Mouse (Mus musculus): ENCODE results near the gene Anks1b. TPM values are rescaled to one million over a fixed set of nuclear protein-coding genes. Genes with fewer than 3 reads are reported as not detected.

The Anks1b gene
- polyA plus RNA-seq, 1 experiment from 2014 or later = 1.5 TPM

DNA sequence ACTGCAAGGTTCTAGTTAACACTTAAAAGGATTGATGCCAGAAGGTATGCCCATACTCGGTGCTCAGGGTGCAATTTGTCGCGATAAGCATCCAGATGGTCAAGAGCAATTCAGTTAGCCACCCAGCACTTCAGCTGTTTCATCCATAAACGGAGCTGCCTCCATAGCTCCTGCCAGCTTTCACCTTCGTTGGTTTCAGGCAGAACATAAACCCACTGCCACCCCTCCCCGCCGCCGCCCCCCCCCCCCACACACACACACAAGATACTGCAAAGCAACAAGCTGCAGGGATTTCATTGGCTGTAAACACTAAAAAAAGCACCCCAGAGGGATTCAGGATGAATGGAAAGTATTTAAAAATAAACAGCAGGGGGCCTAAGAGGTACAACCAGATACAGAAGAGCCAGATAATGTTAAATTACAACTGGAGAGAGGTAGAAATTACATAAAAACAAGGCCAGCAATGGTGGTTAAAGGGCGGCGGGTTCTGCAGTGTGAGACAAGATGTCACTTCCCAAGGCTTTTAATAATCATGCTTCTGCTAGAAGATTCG is 897.2 kb downstream of the Anks1b start:
- H3K4me1 ChIP-seq (ENCODE audit: control insufficient read depth, insufficient read depth, low read length) = no peaks in the 10 kb centered on the region
- ATAC-seq (ENCODE audit: insufficient number of reproducible peaks, insufficient read depth, low FRiP score, low read depth) = no peak
- no peak overlapping the region for H3K4me2 ChIP-seq (replicated peaks; ENCODE audit: low read depth, low read length)
- no peak overlapping the region for H3K9ac ChIP-seq (replicated peaks; ENCODE audit: low read depth, low read length)
- H3K9me3 ChIP-seq (ENCODE audit: control insufficient read depth, low read depth, low read length) = no peaks in the 10 kb centered on the region
- no peaks in the 10 kb centered on the region for H3K36me3 ChIP-seq (ENCODE audit: control insufficient read depth, insufficient read depth, low read length)
- no peak overlapping the region for H3K4me3 ChIP-seq (ENCODE audit: low read depth, low read length)
- no peak overlapping the region for H3K27ac ChIP-seq (ENCODE audit: low read length)
- H3K27me3 ChIP-seq (ENCODE audit: control insufficient read depth, insufficient read depth, low read length) = no peaks in the 10 kb centered on the region
- WGBS = 33% methylated on average over 11 of the region's 11 CpGs

DNA sequence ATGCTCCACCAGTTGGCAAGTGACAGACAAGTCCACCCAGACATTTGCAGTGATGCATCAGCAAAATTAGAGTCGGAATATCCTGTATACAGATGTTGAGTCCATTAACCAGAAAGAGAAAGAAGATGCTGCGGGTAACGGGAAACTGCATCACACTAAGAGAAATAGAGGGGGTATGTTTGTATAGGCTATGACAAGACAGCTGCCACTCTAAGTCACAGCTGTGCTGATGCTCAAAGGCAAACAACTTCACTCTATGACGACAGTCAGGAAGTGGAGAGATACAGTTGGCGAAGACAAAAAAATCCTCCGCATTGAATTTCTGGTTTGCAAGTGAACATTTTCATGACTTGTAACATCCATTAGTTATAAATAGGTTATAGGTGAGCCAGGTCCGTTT is 897.7 kb downstream of the Anks1b start:
- Histone ChIP-seq H3K27ac (ENCODE audit: low read length) (no peak overlapping the region), H3K4me2 (replicated peaks; ENCODE audit: low read depth, low read length) (no peak overlapping the region), H3K9me3 (ENCODE audit: control insufficient read depth, low read depth, low read length) (no peaks in the 10 kb centered on the region), H3K27me3 (ENCODE audit: control insufficient read depth, insufficient read depth, low read length) (no peaks in the 10 kb centered on the region), H3K36me3 (ENCODE audit: control insufficient read depth, insufficient read depth, low read length) (no peaks in the 10 kb centered on the region), H3K9ac (replicated peaks; ENCODE audit: low read depth, low read length) (no peak overlapping the region), H3K4me3 (ENCODE audit: low read depth, low read length) (no peak overlapping the region), H3K4me1 (ENCODE audit: control insufficient read depth, insufficient read depth, low read length) (no peaks in the 10 kb centered on the region)
- no peak for ATAC-seq (ENCODE audit: insufficient number of reproducible peaks, insufficient read depth, low FRiP score, low read depth)
- WGBS = 46% methylated on average over 7 of the region's 7 CpGs

DNA sequence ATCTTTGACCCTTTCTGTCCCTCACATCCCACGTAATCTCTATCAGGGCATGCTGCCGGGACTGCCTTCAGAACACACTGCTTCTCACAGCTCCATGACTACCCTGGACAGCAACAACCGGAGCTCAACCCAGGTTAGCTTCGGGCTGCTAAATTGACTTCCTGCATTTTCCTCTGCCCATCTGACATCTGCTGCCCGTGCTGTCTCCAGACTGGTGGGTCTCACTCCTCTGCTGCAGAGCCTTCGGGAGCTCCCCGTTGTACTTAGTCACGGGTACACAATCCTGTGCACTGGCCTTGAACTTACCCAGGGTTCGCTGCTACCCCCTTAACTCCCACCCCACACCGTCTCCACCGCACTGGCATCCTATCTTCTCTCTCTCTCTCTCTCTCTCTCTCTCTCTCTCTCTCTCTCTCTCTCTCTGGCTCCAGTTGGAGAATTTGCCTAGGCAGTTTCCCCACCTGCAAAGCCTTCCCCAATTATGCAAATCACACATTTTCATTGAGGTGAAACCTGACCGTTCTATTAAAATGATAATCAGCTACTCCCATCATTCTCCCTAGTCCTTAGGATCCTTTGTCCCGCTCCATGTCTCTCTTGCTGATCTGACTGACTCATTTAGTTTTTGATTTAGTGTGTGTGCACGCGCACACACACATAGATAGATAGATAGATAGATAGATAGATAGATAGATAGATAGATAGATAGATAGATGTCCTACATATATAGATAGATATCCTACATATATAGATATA is 898.3 kb downstream of the Anks1b start:
- ATAC-seq (ENCODE audit: insufficient number of reproducible peaks, insufficient read depth, low FRiP score, low read depth) = peak; percentile 42; the same call in 1 of the 2 replicates
- Histone ChIP-seq H3K27ac (ENCODE audit: low read length) (no peak overlapping the region), H3K36me3 (ENCODE audit: control insufficient read depth, insufficient read depth, low read length) (no peaks in the 10 kb centered on the region), H3K4me3 (ENCODE audit: low read depth, low read length) (no peak overlapping the region), H3K4me1 (ENCODE audit: control insufficient read depth, insufficient read depth, low read length) (no peaks in the 10 kb centered on the region), H3K9ac (replicated peaks; ENCODE audit: low read depth, low read length) (no peak overlapping the region), H3K9me3 (ENCODE audit: control insufficient read depth, low read depth, low read length) (no peaks in the 10 kb centered on the region), H3K27me3 (ENCODE audit: control insufficient read depth, insufficient read depth, low read length) (no peaks in the 10 kb centered on the region), H3K4me2 (replicated peaks; ENCODE audit: low read depth, low read length) (no peak overlapping the region)
- WGBS = 11% methylated on average over 15 of the region's 15 CpGs

DNA sequence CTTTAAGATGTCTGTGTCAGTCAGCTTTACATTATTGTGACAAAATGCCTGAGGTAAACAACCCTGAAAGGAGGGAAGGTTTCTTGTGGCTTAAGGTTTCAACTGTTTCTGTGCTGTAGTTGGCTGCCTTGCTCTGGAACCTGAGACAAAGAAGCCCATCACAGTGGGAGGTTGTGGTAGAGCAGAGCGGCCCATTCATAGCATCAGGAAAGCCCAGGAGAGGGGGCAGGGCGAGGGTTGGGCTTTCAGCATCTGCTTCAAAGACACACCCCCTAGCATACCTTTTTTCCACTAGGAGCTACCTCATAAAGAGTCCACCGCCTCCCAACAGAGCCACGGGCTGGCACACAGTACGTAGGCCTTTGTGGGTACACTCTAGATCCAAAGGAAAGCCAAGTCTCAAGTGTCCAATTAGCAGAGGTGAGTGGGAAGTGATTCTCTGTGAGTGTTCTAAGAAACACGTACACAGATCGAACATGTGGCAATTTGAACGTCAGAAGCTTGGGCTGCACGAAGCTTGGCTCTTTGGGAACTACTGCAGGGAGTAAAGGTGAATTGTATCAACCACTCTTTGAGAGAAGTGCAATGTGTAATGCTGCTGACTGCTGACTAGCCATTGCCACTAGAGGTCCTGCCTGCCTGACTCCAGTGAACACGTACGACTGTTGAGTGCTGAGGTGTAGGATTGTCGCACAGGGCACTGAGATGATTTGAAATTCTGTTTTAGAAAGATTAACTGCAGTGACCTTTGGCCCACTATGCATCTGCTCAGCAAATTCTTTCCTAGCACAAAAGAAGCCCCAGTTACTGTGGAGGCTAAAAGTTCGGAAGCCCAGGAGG is 906.5 kb downstream of the Anks1b start:
- H3K9ac ChIP-seq (replicated peaks; ENCODE audit: low read depth, low read length) = no peak overlapping the region

DNA sequence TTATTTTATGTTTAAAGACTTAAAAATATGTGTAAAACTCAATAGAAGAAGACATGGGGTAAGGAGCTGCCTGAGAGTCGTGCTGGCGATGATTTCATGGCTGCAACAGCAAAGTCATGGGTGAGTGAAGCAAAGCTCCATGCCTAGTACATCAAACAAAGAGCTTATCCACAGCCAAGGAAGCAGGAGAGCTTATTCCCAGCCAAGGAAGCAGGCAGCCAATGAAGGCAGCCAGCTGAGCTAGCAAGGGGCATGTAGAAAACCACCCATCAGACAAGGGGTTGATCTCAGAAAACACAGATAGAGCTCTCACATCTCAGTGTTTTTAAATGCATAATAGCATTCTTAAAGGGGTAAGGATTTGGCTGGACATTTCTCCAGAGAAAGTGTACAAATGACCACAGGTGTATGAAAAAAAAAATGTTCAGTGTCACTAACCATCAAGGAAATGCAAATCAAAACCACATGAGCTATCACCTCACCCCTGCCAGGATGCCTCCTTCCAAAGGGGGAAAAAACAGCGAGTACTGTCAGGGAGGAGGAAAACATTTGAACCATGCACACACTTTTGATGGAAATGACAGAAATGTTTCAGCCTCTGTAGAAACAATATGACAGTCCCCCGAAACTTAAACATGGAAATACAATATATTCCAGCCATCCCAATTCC is 911.8 kb downstream of the Anks1b start:
- Histone ChIP-seq H3K27me3 (ENCODE audit: control insufficient read depth, insufficient read depth, low read length) (no peaks in the 10 kb centered on the region), H3K36me3 (ENCODE audit: control insufficient read depth, insufficient read depth, low read length) (no peaks in the 10 kb centered on the region), H3K27ac (ENCODE audit: low read length) (no peak overlapping the region), H3K4me3 (ENCODE audit: low read depth, low read length) (no peak overlapping the region), H3K4me2 (replicated peaks; ENCODE audit: low read depth, low read length) (no peak overlapping the region), H3K9me3 (ENCODE audit: control insufficient read depth, low read depth, low read length) (no peaks in the 10 kb centered on the region), H3K9ac (replicated peaks; ENCODE audit: low read depth, low read length) (no peak overlapping the region), H3K4me1 (ENCODE audit: control insufficient read depth, insufficient read depth, low read length) (no peaks in the 10 kb centered on the region)
- WGBS = 74% methylated on average over 4 of the region's 4 CpGs
- no peak for ATAC-seq (ENCODE audit: insufficient number of reproducible peaks, insufficient read depth, low FRiP score, low read depth)

More for the DNA sequence above, 906.5 kb downstream of the Anks1b start:
- H3K4me1 ChIP-seq (ENCODE audit: control insufficient read depth, insufficient read depth, low read length) = no peaks in the 10 kb centered on the region
- H3K4me2 ChIP-seq (replicated peaks; ENCODE audit: low read depth, low read length) = no peak overlapping the region
- H3K9me3 ChIP-seq (ENCODE audit: control insufficient read depth, low read depth, low read length) = no peaks in the 10 kb centered on the region
- H3K27me3 ChIP-seq (ENCODE audit: control insufficient read depth, insufficient read depth, low read length) = no peaks in the 10 kb centered on the region
- no peak for ATAC-seq (ENCODE audit: insufficient number of reproducible peaks, insufficient read depth, low FRiP score, low read depth)
- H3K36me3 ChIP-seq (ENCODE audit: control insufficient read depth, insufficient read depth, low read length) = no peaks in the 10 kb centered on the region
- no peak overlapping the region for H3K27ac ChIP-seq (ENCODE audit: low read length)
- 54% methylated on average over 13 of the region's 13 CpGs for WGBS
- no peak overlapping the region for H3K4me3 ChIP-seq (ENCODE audit: low read depth, low read length)

DNA sequence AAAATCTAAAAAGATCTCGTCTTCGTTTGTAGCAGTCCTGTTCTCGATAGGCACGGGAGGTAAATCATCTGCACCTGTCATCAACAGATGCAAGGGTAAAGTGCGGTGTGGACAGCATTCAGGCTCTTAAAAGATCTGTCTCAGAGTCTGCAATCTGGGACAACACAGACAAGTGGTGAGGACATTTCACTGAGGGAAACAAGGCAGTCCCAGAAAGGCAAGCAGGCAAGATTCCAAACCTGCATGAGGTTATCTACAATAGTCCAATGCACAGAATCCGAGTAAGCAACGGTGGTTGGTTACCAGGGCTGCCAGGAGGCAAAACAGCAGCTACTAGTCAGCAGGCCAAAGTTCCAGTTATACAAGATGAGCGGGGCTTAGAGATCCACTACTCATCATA is 912.4 kb downstream of the Anks1b start:
- H3K27ac ChIP-seq (ENCODE audit: low read length) = no peak overlapping the region

DNA sequence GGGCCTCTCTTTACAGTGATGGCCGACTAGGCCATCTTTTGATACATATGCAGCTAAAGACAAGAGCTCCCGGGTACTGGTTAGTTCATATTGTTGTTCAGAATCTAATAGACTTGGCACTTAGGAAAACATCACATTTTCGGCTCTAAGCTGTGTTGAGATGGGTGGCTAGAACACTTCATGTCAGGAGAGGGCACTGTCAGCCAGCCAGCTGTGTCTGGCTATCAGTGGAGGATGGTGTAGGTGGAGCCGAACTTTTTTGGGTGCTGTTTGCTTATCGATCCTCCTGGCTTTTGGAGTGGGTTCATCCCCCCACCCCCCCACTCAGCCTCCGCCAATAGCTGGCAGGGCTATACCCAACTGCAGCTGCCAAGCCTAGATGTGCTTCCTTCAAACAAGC is 929.8 kb downstream of the Anks1b start:
- Histone ChIP-seq H3K36me3 (ENCODE audit: control insufficient read depth, insufficient read depth, low read length) (no peaks in the 10 kb centered on the region), H3K27ac (ENCODE audit: low read length) (no peak overlapping the region), H3K9me3 (ENCODE audit: control insufficient read depth, low read depth, low read length) (no peaks in the 10 kb centered on the region), H3K4me1 (ENCODE audit: control insufficient read depth, insufficient read depth, low read length) (no peaks in the 10 kb centered on the region), H3K27me3 (ENCODE audit: control insufficient read depth, insufficient read depth, low read length) (no peaks in the 10 kb centered on the region), H3K4me2 (replicated peaks; ENCODE audit: low read depth, low read length) (no peak overlapping the region), H3K4me3 (ENCODE audit: low read depth, low read length) (no peak overlapping the region), H3K9ac (replicated peaks; ENCODE audit: low read depth, low read length) (no peak overlapping the region)
- 55% methylated on average over 6 of the region's 6 CpGs for WGBS
- ATAC-seq (ENCODE audit: insufficient number of reproducible peaks, insufficient read depth, low FRiP score, low read depth) = no peak

More for the DNA sequence above, 912.4 kb downstream of the Anks1b start:
- no peaks in the 10 kb centered on the region for H3K4me1 ChIP-seq (ENCODE audit: control insufficient read depth, insufficient read depth, low read length)
- no peak overlapping the region for H3K9ac ChIP-seq (replicated peaks; ENCODE audit: low read depth, low read length)
- H3K36me3 ChIP-seq (ENCODE audit: control insufficient read depth, insufficient read depth, low read length) = no peaks in the 10 kb centered on the region
- H3K4me3 ChIP-seq (ENCODE audit: low read depth, low read length) = no peak overlapping the region
- no peak for ATAC-seq (ENCODE audit: insufficient number of reproducible peaks, insufficient read depth, low FRiP score, low read depth)
- 92% methylated on average over 8 of the region's 8 CpGs for WGBS
- H3K27me3 ChIP-seq (ENCODE audit: control insufficient read depth, insufficient read depth, low read length) = no peaks in the 10 kb centered on the region
- no peaks in the 10 kb centered on the region for H3K9me3 ChIP-seq (ENCODE audit: control insufficient read depth, low read depth, low read length)
- no peak overlapping the region for H3K4me2 ChIP-seq (replicated peaks; ENCODE audit: low read depth, low read length)

DNA sequence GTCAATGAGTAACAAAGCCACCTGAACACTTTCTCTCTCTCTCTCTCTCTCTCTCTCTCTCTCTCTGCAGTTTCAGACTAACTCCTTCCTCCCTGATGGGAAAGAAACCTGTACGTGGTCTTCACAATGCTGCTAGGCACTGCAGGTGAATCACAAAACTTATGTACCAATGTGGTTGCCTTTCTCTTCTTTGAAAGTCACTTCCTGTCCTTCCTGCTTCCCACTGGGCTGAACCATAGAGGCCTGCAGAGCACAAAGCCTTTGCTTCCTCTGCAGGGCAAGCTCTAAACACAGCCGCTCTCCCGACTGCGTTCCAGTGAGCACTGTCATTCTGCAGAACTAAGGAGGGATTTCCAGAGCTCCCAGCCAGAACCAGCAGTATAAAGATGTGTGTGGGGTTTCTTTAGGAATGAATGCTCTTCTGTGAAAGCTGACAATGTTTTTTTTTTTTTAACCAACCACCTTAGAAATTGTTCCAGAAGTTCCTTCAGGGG is 931.3 kb downstream of the Anks1b start:
- Histone ChIP-seq H3K36me3 (ENCODE audit: control insufficient read depth, insufficient read depth, low read length) (no peaks in the 10 kb centered on the region), H3K27ac (ENCODE audit: low read length) (no peak overlapping the region), H3K4me3 (ENCODE audit: low read depth, low read length) (no peak overlapping the region), H3K27me3 (ENCODE audit: control insufficient read depth, insufficient read depth, low read length) (no peaks in the 10 kb centered on the region), H3K4me2 (replicated peaks; ENCODE audit: low read depth, low read length) (no peak overlapping the region), H3K9ac (replicated peaks; ENCODE audit: low read depth, low read length) (no peak overlapping the region), H3K4me1 (ENCODE audit: control insufficient read depth, insufficient read depth, low read length) (no peaks in the 10 kb centered on the region), H3K9me3 (ENCODE audit: control insufficient read depth, low read depth, low read length) (no peaks in the 10 kb centered on the region)
- no peak for ATAC-seq (ENCODE audit: insufficient number of reproducible peaks, insufficient read depth, low FRiP score, low read depth)
- WGBS = 20% methylated on average over 4 of the region's 4 CpGs

Measured in stomach, embryonic 14.5 days (tissue).